Mouse (Mus musculus): Measurements from ENCODE around the gene Abcb5. TPM values are rescaled to one million over a fixed set of nuclear protein-coding genes. Genes with fewer than 3 reads are reported as not detected.

The Abcb5 gene
- total RNA-seq, 2 experiments from 2014 or later, result not detected

- no peak for ATAC-seq (replicated peaks; ENCODE audit: low FRiP score, poor library complexity, severe bottlenecking)
Measured at GRCm38 (mm10) chr12:118829881-118830280, 136.3 kb downstream of the Abcb5 start.

Other genes starting within 250 kb of the Abcb5 start
- gene Sp8, start 120.1 kb downstream of the Abcb5 start, total RNA-seq (2015; ENCODE audit: low replicate concordance), result not detected in 2 replicates
- gene Sp8, start 120.1 kb downstream of the Abcb5 start, total RNA-seq (2017; ENCODE audit: low replicate concordance), result not detected in 2 replicates